Mouse (Mus musculus) liver, embryonic 15.5 days (tissue): ENCODE results near the gene Gm20388. TPM values are rescaled to one million over a fixed set of nuclear protein-coding genes. Genes with fewer than 3 reads are reported as not detected.

ENCODE experiments used
- ATAC-seq: fragments of 200-750 bp; cut with Nextera tagmentation; 2 replicates; pipeline ENCODE4 v1.8.0; 2017; ENCODE audit warnings: moderate number of reproducible peaks, mild to moderate bottlenecking, moderate library complexity; ENCODE audit not compliant: insufficient read depth
- H3K27ac ChIP-seq: fragments of 300-500 bp; sonication (generic); replicated peaks from 2 replicates; pipeline ENCODE4 v1.5.1; 2015; ENCODE audit warnings: mild to moderate bottlenecking, inconsistent platforms
- H3K27me3 ChIP-seq: fragments of 300-500 bp; sonication (generic); 2 replicates; pipeline ENCODE4 v1.6.1; 2015; ENCODE audit warnings: mild to moderate bottlenecking, inconsistent platforms
- H3K36me3 ChIP-seq: fragments of 300-500 bp; sonication (generic); replicated peaks from 2 replicates; pipeline ENCODE4 v1.6.1; 2015; ENCODE audit warnings: moderate library complexity, mild to moderate bottlenecking, inconsistent platforms
- H3K4me1 ChIP-seq: fragments of 300-500 bp; sonication (generic); replicated peaks from 2 replicates; pipeline ENCODE4 v1.6.1; 2015; ENCODE audit warnings: inconsistent platforms
- H3K4me2 ChIP-seq: fragments of 300-500 bp; sonication (generic); 2 replicates; pipeline ENCODE4 v1.6.1; 2015; ENCODE audit warnings: moderate library complexity, mild to moderate bottlenecking, inconsistent platforms
- H3K4me3 ChIP-seq: fragments of 300-500 bp; sonication (generic); replicated peaks from 2 replicates; pipeline ENCODE4 v1.5.1; 2015; ENCODE audit warnings: mild to moderate bottlenecking, inconsistent platforms
- H3K9ac ChIP-seq: fragments of 300-500 bp; sonication (generic); 2 replicates; pipeline ENCODE4 v1.6.1; 2015; ENCODE audit warnings: moderate library complexity, mild to moderate bottlenecking, inconsistent platforms
- H3K9me3 ChIP-seq: fragments of 300-500 bp; sonication (generic); replicated peaks from 2 replicates; pipeline ENCODE4 v1.6.1; 2016; ENCODE audit warnings: inconsistent platforms
- WGBS: fragments of 180-500 bp; shearing (Covaris S2); methylation state at CpG from one replicate; pipeline ENCODE4 v1.1.7; 2015; ENCODE audit warnings: mixed read lengths; ENCODE audit not compliant: insufficient replicate concordance; 5-methylcytosine and 5-hydroxymethylcytosine counted together
- polyA plus RNA-seq: library from polyadenylated mRNA; unstranded; fragments of >200 nt; fragmentation: Nextera tagmentation; extraction: Ambion mirVana; gene quantifications from 2 replicates; pipeline ENCODE4 v1.2.1, GENCODE M21; 2015

Gene Gm20388
- polyA plus RNA-seq, 1 experiment from 2014 or later, result not detected

DNA sequence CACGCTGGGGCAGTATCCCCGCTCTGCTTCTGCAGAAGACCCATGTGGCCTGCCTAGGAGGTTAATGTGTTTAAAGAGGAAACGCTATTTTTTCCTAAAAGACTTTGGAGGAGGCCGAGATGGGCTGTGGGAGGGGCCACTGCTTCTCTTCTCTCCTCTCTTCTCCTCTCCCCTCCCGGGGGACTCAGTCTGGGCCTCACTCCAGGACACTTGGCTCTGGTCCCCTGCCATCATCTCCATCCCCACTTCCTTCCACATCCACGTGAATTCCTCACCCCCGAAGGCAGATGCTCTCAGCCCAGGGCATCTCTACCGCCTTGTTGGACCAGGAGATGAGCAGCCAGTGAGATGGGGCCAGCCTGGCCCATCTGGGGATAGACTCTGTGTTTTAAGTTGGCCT is 2283.8 kb downstream of the Gm20388 start:
- no peak overlapping the region for H3K4me3 ChIP-seq
- H3K4me2 ChIP-seq, result no peak overlapping the region
- 39% methylated on average over 8 of the region's 8 CpGs for WGBS
- ATAC-seq, result no peak
- H3K27me3 ChIP-seq, result no peaks in the 10 kb centered on the region
- no peaks in the 10 kb centered on the region for H3K36me3 ChIP-seq
- H3K9ac ChIP-seq, result no peak overlapping the region
- H3K9me3 ChIP-seq, result no peaks in the 10 kb centered on the region
- no peaks in the 10 kb centered on the region for H3K4me1 ChIP-seq
- no peak overlapping the region for H3K27ac ChIP-seq

DNA sequence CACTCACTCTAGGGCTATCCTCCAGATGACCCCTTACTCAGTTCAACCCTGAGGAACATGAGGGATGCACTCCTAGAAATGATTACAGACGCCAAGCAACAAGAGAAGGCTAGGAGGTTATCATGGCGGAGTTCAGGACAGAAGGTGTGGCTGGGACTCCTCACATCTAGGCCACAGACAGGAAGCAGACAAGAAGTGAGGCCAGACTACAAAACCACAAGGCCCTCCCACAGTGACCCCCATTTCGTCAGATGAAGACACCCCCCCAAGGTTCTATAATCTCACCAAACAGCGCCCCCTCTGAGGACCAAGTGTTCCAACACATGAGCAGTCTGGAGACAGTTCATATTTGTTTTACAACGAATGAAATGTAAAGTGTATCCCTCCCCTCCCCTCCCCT is 2286.7 kb downstream of the Gm20388 start:
- H3K4me1 ChIP-seq, result no peaks in the 10 kb centered on the region
- no peaks in the 10 kb centered on the region for H3K27me3 ChIP-seq
- no peak for ATAC-seq
- no peak overlapping the region for H3K4me2 ChIP-seq
- no peaks in the 10 kb centered on the region for H3K9me3 ChIP-seq
- H3K4me3 ChIP-seq, result no peak overlapping the region
- H3K36me3 ChIP-seq, result no peaks in the 10 kb centered on the region
- no peak overlapping the region for H3K9ac ChIP-seq
- 37% methylated on average over 5 of the region's 5 CpGs for WGBS
- H3K27ac ChIP-seq, result no peak overlapping the region

DNA sequence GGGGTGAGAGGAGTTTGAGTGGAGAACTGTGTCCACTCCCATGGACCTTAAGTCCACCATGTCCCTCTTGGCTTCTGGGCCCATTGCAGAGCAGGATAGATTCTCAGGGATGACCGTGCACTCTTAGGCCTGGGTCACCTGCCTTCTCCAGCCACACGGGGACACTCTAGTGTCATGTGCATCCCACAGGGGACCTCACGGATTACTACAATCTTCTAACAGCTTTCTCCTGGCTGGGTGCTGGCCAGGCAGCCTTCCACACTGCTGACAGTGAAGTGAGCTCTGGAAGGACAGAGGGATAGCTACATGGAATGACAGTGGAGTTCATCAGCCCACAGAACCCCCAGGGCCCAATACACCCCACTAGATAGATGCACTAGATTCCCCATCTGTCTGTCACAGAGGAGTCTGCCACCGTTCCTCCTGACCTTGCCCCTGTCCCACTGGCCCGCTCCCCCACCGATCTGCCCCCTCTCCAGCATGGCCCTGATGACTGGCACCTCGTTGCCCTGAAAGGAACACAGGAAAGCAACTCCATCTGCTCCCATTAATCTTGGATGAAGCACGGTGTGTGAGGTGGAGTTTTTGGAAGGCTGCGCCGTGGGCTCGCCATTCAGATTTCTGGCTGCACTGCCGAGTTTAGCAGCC is 2287.9 kb downstream of the Gm20388 start:
- H3K27ac ChIP-seq, result no peak overlapping the region
- no peaks in the 10 kb centered on the region for H3K9me3 ChIP-seq
- no peak overlapping the region for H3K4me3 ChIP-seq
- WGBS, result 68% methylated on average over 12 of the region's 12 CpGs
- H3K4me1 ChIP-seq, result no peaks in the 10 kb centered on the region
- no peaks in the 10 kb centered on the region for H3K36me3 ChIP-seq
- H3K4me2 ChIP-seq, result no peak overlapping the region
- ATAC-seq, result no peak
- H3K27me3 ChIP-seq, result no peaks in the 10 kb centered on the region
- no peak overlapping the region for H3K9ac ChIP-seq

DNA sequence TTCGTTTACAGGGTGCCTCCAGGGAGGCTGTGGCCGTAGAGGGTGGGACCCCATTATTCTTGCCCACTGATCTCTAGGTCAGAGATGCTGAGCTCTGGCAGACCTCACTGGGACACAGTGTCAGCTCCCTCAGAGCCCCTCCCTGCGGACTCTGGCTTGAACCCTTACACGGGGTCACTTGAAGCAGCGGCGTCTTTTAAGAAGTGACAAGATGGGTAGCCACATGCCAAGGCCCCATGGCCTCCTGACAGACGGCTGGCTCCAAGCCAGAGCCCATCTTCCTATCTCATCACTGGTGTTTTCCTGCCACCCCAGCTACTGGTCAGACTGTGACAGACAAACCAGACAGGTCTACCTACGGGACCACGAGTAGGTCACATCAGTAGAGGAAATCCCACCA is 2288.6 kb downstream of the Gm20388 start:
- no peaks in the 10 kb centered on the region for H3K27me3 ChIP-seq
- no peak for ATAC-seq
- 66% methylated on average over 9 of the region's 9 CpGs for WGBS

DNA sequence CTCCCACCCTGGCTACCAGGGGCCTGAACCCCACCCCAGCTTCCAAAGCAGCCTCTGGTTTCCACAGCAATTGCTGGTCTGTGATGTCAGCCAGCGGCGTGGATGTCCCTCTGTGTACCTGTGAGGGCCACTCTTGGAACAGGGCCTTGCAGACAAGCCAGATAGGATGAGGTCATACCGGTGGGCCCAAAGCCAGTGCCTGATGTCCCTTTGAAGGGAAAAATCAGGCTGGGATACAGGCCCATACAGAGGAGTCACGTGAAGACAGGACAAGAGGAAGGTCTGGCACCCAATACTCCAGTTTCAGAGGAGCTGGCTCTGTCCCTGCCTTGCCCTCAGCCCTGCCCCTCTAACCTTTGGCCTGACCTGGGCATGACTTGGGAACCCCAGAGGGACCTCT is 2289.2 kb downstream of the Gm20388 start:
- Histone ChIP-seq H3K4me2 (no peak overlapping the region), H3K27me3 (no peaks in the 10 kb centered on the region)

More for the DNA sequence above, 2288.6 kb downstream of the Gm20388 start:
- Histone ChIP-seq H3K27ac (no peak overlapping the region), H3K4me1 (no peaks in the 10 kb centered on the region), H3K4me2 (no peak overlapping the region), H3K4me3 (no peak overlapping the region), H3K9me3 (no peaks in the 10 kb centered on the region), H3K36me3 (no peaks in the 10 kb centered on the region), H3K9ac (no peak overlapping the region)

DNA sequence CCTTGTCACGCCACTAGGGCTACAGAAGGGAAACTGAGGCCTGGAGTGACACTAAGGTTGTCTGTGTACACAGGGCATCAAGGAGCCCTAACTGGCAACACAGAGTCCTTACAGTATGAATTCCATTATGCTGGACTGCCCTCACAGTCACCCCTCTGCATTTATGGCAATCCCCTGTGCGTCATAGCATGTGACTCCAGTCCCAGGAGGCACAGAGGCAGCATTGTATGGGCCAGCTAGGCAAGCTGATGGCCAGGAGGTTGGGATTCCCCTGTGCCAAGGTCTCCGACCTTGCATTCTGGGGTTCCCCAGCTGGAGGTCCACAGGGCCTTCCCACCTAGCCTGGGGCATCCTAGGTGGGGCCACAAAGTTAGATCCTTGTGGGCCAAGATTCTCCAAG is 2300.9 kb downstream of the Gm20388 start:
- Histone ChIP-seq H3K27me3 (no peaks in the 10 kb centered on the region), H3K36me3 (no peaks in the 10 kb centered on the region), H3K4me2 (no peak overlapping the region), H3K4me3 (no peak overlapping the region), H3K9ac (no peak overlapping the region), H3K4me1 (no peaks in the 10 kb centered on the region), H3K9me3 (peaks cover 4% of the 10 kb centered on the region; the same call in 1 of the 2 replicates), H3K27ac (no peak overlapping the region)
- 62% methylated on average over 3 of the region's 3 CpGs for WGBS
- ATAC-seq, result no peak

More for the DNA sequence above, 2289.2 kb downstream of the Gm20388 start:
- Histone ChIP-seq H3K4me1 (no peaks in the 10 kb centered on the region), H3K27ac (no peak overlapping the region), H3K9ac (no peak overlapping the region), H3K36me3 (no peaks in the 10 kb centered on the region), H3K4me3 (no peak overlapping the region), H3K9me3 (no peaks in the 10 kb centered on the region)
- ATAC-seq, result no peak
- 65% methylated on average over 4 of the region's 4 CpGs for WGBS

DNA sequence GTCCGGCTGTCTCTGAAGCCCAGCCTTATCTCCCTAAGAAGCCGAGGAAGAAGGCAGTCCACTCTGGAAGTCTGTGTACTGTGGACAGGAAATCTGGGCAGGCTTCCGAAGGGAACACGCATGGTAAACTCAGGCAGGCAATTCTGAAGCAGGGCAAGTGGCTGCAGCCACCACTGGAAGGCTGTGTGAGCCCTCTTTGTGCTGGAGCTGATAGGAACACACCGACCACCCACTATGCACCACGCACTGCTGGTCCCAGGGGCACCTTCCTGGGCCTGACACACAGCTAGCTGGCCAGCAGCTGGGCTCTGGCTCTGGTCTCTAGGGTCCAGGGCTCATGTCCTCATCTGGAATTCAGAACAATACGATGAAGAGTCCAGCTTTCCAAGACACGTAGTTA is 2305.0 kb downstream of the Gm20388 start:
- 56% methylated on average over 8 of the region's 8 CpGs for WGBS

DNA sequence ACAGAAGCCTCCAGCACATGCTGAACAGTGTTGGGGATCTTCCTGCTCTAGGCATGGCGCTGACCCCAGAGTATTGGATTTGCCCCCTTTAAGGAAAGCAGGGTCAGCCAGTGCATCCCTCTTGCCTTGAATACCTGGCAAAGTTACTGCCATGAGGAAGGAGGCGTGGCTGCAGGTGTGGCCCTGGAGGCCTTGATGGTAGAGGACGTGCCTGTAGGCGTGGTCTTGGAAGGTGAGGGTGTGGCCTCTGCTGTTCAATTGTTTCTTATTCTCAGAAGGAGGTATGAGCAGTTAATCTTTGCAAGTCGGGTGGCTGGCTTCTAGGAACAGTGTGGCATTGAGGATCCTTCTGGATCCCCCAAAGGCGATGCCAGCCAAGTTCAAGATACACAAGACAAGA is 2305.8 kb downstream of the Gm20388 start:
- H3K4me3 ChIP-seq, result no peak overlapping the region
- no peak for ATAC-seq
- H3K27ac ChIP-seq, result no peak overlapping the region
- H3K4me1 ChIP-seq, result no peaks in the 10 kb centered on the region
- H3K9ac ChIP-seq, result no peak overlapping the region
- H3K9me3 ChIP-seq, result no peaks in the 10 kb centered on the region
- WGBS, result 49% methylated on average over 6 of the region's 6 CpGs
- H3K36me3 ChIP-seq, result no peaks in the 10 kb centered on the region
- no peak overlapping the region for H3K4me2 ChIP-seq
- peaks cover 4% of the 10 kb centered on the region; the same call in 1 of the 2 replicates for H3K27me3 ChIP-seq

More for the DNA sequence above, 2305.0 kb downstream of the Gm20388 start:
- no peak overlapping the region for H3K9ac ChIP-seq
- H3K27ac ChIP-seq, result no peak overlapping the region
- H3K27me3 ChIP-seq, result peaks cover 4% of the 10 kb centered on the region; the same call in 1 of the 2 replicates
- no peak overlapping the region for H3K4me3 ChIP-seq
- no peaks in the 10 kb centered on the region for H3K4me1 ChIP-seq
- no peak overlapping the region for H3K4me2 ChIP-seq
- H3K36me3 ChIP-seq, result no peaks in the 10 kb centered on the region
- no peaks in the 10 kb centered on the region for H3K9me3 ChIP-seq
- no peak for ATAC-seq

DNA sequence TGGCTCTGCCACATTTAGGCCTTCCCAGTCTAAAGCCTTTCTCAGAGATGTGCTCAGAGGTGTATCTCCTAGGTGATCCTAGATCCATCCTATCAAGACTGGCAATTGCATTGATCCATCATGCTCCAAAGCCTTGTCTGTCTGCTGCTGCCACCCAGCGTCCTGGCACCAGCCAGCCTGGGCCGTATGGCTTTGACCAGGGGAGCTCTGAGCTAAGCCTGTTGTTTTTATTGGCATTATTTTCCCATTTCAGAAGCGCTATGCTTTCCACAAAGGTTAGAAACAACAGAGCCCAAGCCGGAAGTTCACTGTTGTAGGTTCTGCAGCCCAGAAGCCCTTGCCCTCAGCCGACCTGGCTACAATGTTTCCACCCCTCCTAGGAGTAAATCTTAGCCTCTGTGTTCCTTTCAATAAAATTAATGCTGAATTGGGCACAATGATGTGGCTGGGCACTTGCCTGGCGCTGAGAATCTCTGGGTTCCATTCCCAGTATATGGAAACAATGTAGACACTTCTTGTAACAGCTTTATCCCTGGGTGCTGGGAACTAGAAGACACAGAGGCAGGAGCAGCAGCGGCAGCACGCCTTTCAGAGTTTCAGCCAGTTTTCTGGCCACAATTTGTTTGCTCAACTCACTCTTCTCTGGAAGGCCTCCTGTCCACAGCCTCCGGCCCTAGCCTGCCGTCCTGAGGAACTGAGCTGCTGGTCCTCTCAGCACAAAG is 2307.0 kb downstream of the Gm20388 start:
- no peaks in the 10 kb centered on the region for H3K4me1 ChIP-seq
- H3K27ac ChIP-seq, result no peak overlapping the region
- H3K27me3 ChIP-seq, result peaks cover 4% of the 10 kb centered on the region; the same call in 1 of the 2 replicates
- ATAC-seq, result no peak
- no peaks in the 10 kb centered on the region for H3K9me3 ChIP-seq
- H3K4me3 ChIP-seq, result no peak overlapping the region
- H3K9ac ChIP-seq, result no peak overlapping the region
- H3K36me3 ChIP-seq, result no peaks in the 10 kb centered on the region
- WGBS, result 60% methylated on average over 10 of the region's 10 CpGs
- H3K4me2 ChIP-seq, result no peak overlapping the region

DNA sequence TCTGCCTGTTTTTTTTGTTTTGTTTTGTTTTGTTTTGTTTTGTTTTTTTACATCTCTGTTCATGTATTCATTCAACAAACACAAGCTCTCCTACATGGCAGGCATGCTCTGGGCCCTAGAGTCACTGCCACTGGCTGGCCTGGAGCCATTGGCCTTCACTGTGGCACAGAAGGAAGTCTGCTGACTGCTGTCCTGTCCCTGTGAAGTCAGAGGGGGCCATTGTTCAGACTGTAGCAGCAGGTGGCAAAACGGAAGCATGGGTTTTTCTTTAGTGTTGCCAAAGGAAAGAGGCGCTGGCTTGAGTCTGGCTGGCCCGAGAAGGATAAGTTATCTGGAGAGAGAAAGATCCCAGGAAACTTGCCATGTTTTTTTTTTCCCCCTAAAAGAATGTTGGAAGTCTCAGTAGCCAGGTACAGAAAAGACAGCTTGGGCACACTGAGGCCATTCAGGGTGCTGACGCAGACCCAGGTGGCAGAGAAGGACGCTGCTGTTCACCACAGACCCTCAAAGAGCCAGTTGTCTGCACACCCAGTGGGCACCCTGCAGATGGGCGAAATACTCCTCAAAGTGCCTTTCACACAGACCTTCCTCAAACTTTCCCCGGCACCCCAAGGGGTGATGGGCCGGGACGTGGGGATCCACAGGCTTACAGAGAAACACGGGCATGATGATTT is 2313.5 kb downstream of the Gm20388 start:
- no peaks in the 10 kb centered on the region for H3K9me3 ChIP-seq
- WGBS, result 67% methylated on average over 10 of the region's 10 CpGs
- ATAC-seq, result no peak
- H3K27ac ChIP-seq, result no peak overlapping the region
- no peak overlapping the region for H3K4me3 ChIP-seq
- H3K9ac ChIP-seq, result no peak overlapping the region
- H3K36me3 ChIP-seq, result no peaks in the 10 kb centered on the region
- no peaks in the 10 kb centered on the region for H3K4me1 ChIP-seq
- peaks cover 40% of the 10 kb centered on the region for H3K27me3 ChIP-seq
- H3K4me2 ChIP-seq, result no peak overlapping the region

DNA sequence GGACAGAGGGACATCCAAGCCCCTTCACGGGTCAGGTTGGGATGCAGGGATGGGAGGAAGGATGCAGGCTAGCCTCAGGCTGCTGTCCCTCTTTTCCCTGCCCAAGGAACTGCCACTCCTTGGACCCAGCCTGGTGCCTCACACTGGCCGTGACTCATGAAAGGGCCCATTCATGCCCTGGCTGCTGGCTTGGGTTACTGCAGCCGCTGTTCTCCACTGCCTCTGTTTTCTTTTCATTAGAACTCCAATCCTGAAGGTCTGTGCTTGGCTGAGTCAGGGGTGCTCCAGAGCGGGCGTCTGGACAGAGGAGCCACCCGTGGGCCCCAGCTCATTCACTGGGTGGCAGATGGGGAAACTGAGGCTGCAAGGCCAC is 2314.0 kb downstream of the Gm20388 start:
- no peaks in the 10 kb centered on the region for H3K9me3 ChIP-seq
- no peak overlapping the region for H3K4me2 ChIP-seq
- H3K4me1 ChIP-seq, result no peaks in the 10 kb centered on the region
- no peak overlapping the region for H3K27ac ChIP-seq
- H3K4me3 ChIP-seq, result no peak overlapping the region
- peaks cover 45% of the 10 kb centered on the region for H3K27me3 ChIP-seq
- no peaks in the 10 kb centered on the region for H3K36me3 ChIP-seq
- WGBS, result 56% methylated on average over 6 of the region's 6 CpGs
- H3K9ac ChIP-seq, result no peak overlapping the region
- ATAC-seq, result no peak
